Mouse (Mus musculus): ENCODE measurements around the gene Glt8d2. TPM values are rescaled to one million over a fixed set of nuclear protein-coding genes. Genes with fewer than 3 reads are reported as not detected.
"Not testable (repeated sequence)": the region's sequence is repeated elsewhere in the genome, so short reads cannot be mapped to it uniquely, and the experiment has no call there.

Gene Glt8d2
- polyA plus RNA-seq, 1 experiment from 2014 or later, result 2.4 TPM

DNA sequence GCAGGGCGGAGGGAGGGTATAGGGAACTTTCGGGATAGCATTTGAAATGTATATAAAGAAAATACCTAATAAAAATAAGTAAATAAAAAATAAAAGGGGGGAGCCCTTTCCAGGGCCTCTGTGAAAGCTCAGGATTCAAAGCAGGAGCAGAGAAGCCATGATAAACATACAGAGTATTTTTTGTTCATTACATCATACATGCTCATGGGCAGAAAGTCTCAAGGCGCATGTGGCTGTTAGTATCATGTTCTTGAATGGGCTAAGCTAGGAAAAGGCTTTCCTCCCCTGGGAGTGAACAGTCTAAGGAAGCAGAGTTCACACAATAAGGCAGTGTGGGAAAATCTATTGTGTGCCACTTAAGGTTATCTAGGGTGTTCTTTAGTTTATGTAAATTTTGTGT, 54.1 kb downstream of the Glt8d2 start:
- Histone ChIP-seq H3K27ac (no peak overlapping the region), H3K27me3 (no peaks in the 10 kb centered on the region), H3K9ac (no peak overlapping the region), H3K9me3 (replicated peaks) (no peaks in the 10 kb centered on the region), H3K36me3 (ENCODE audit: poor library complexity, severe bottlenecking) (peaks cover 74% of the 10 kb centered on the region), H3K4me1 (peaks cover 5% of the 10 kb centered on the region), H3K4me3 (no peak overlapping the region), H3K4me2 (no peak overlapping the region)
- no peak for ATAC-seq
- 99% methylated on average over 3 of the region's 3 CpGs for WGBS

DNA sequence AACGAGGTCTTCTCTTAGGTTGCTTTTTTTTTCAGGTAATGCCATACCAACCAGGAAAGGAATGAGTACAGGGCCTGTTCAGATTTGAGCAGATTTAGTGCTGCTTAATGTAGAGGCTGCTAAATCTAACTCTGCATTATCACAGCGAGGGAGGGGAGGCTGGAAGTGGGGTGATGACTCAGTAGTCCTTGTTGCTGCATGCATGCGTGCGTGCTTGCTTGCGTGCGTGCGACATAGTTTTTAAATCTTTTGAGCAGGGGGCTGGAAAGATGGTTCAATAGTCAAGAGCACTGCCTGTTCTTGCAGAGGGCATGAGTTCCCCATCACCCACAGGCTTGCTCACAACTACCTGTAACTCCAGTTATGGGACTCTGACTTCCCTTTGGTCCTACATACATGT, 56.1 kb downstream of the Glt8d2 start:
- 95% methylated on average over 7 of the region's 7 CpGs for WGBS
- Histone ChIP-seq H3K4me3 (no peak overlapping the region), H3K9me3 (replicated peaks) (no peaks in the 10 kb centered on the region), H3K4me1 (peaks cover 16% of the 10 kb centered on the region), H3K36me3 (ENCODE audit: poor library complexity, severe bottlenecking) (peaks cover 55% of the 10 kb centered on the region), H3K4me2 (no peak overlapping the region), H3K27ac (no peak overlapping the region), H3K9ac (no peak overlapping the region), H3K27me3 (no peaks in the 10 kb centered on the region)
- no peak for ATAC-seq

DNA sequence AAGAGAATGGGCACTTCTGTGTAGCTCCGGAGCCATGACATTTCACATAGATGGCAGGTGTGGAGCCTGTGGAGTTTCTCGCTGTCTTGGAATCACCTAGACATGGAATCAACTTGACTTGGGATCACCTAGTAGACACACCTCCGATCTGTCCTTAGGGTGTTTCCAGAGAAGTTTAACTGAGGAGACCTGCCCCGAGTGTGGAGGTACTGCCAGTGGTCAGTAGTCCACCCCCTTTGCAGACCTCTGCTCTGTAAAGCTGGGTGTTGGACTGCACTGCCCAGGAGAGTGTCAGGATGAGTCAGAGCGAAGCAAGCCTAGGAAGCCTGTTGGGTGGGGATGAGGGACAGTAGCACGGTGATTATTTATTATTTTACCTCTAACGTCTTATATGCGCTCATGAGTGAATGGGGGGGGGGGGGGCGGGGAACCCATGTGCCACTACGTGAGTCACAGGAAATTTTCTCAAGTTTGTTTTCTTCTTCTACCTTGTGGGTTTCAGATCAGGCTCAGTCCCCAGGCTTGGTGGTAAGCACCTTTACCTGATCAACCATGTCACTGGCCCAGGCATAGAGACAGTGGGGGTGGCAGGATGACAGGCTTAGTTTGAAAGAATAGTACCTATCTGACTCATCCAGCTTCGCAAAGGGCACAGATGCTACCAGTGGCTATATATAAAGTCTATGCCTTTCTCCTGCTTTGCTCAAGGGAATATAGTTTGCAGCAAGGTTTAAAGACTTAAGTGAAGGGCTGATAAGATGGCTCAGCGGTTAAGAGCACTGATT, 57.8 kb downstream of the Glt8d2 start:
- Histone ChIP-seq H3K4me3 (no peak overlapping the region), H3K36me3 (ENCODE audit: poor library complexity, severe bottlenecking) (peaks cover 42% of the 10 kb centered on the region), H3K9ac (no peak overlapping the region), H3K27ac (no peak overlapping the region), H3K27me3 (no peaks in the 10 kb centered on the region), H3K4me1 (peaks cover 23% of the 10 kb centered on the region), H3K4me2 (no peak overlapping the region), H3K9me3 (replicated peaks) (no peaks in the 10 kb centered on the region)
- ATAC-seq, result no peak
- over 99% methylated on average over 12 of the region's 12 CpGs for WGBS

DNA sequence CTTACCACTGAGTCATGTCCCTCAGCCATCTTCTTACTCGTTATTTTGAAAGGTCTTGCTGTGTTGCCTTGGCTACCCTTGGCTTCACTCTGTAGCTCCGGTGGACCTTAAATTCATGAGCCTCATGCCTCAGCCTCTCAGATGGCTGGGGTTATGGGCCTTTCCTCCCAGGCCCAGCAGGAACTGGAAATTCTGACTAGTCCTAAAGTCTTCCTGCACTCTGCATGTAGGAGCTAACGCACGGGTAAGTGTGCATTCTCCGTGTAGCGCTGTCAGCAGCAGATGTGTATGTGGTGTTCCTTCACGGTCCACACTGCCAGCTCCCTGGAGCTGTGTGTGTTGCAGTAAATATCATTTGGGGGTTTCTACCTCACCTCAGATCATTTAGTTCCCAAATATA, 59.3 kb downstream of the Glt8d2 start:
- Histone ChIP-seq H3K9me3 (replicated peaks) (no peaks in the 10 kb centered on the region), H3K4me1 (peaks cover 23% of the 10 kb centered on the region), H3K4me2 (peak overlapping the region; percentile 94), H3K27me3 (no peaks in the 10 kb centered on the region), H3K27ac (no peak overlapping the region), H3K36me3 (ENCODE audit: poor library complexity, severe bottlenecking) (peaks cover 30% of the 10 kb centered on the region), H3K4me3 (peak overlapping the region; percentile 86), H3K9ac (peak overlapping the region; percentile 86; the same call in 1 of the 2 replicates)
- 81% methylated on average over 7 of the region's 7 CpGs for WGBS
- ATAC-seq, result no peak

DNA sequence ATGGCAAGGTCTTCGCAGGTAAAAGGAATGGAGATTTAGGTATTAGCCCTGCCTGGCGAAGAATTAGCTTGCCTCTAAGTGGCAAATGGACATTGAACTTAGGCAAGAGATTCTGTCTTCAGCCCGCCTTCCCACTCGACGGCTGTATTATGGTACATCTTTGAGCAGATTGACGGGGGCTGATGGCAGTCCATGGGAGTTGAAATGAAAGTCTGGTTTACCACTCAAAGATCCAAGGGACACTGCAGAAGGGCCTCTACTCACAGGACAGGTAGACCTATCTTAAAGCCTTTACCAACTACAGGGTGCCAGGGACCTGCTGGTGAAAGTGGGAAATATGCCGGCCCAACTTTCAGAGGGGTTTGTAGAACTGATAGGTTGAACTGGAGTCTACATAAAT, 60.0 kb downstream of the Glt8d2 start:
- Histone ChIP-seq H3K9ac (peak overlapping the region; percentile 86), H3K27ac (peak overlapping the region; percentile 91; the same call in 1 of the 2 replicates), H3K4me1 (peaks cover 23% of the 10 kb centered on the region), H3K36me3 (ENCODE audit: poor library complexity, severe bottlenecking) (peaks cover 28% of the 10 kb centered on the region), H3K4me2 (peak overlapping the region; percentile 94), H3K4me3 (peak overlapping the region; percentile 86), H3K27me3 (no peaks in the 10 kb centered on the region), H3K9me3 (replicated peaks) (no peaks in the 10 kb centered on the region)
- no peak for ATAC-seq
- WGBS, result 18% methylated on average over 7 of the region's 7 CpGs

DNA sequence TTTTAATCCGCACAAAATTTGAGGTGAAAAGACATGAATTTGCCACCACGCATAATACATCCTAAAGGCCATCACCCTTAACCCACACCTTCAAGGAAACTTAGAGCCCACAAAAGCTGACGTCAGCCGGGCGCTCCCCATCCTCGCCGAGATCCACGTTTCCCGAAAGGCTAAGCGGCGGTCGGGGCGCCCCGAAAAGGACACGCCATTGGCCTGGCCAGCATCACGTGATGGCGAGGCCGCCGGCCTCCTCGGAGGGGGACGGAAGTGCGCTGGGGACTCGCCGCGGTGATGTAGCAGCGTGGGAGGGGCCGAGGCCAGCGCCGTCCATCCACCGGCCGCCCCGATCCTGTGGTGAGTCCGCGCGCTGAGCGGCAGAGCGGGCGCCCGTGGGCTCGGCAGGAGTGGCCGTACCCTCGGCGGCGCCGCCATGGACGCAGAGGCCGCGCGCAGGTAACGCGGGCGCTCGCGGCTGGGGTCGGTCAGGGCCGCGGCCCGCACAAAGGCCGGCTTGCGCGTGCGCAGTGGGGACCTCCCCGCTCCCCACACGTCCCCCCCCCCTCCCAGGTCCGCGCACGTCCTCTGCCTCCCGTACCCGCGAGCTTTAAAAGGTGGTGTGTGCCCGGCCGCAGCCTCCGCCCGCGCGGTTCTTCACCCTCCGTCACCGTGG, 60.7 kb downstream of the Glt8d2 start, which contains the start of gene Tdg:
Gene Tdg, plus strand, starts transcription at position 243 of the 670 bp plus-strand sequence.
- Histone ChIP-seq H3K36me3 (ENCODE audit: poor library complexity, severe bottlenecking) (peaks cover 25% of the 10 kb centered on the region), H3K4me2 (peak within 1 kb of the TSS; percentile 94), H3K4me1 (peaks cover 23% of the 10 kb centered on the region), H3K9ac (peak within 1 kb of the TSS; percentile 86), H3K27ac (peak within 1 kb of the TSS; percentile 91), H3K4me3 (peak within 1 kb of the TSS; percentile 86)
- not testable (repeated sequence) for H3K9me3 ChIP-seq (replicated peaks); H3K27me3 ChIP-seq
- 0% methylated on average over 38 of the region's 78 CpGs for WGBS
- peak; percentile 97 for ATAC-seq

DNA sequence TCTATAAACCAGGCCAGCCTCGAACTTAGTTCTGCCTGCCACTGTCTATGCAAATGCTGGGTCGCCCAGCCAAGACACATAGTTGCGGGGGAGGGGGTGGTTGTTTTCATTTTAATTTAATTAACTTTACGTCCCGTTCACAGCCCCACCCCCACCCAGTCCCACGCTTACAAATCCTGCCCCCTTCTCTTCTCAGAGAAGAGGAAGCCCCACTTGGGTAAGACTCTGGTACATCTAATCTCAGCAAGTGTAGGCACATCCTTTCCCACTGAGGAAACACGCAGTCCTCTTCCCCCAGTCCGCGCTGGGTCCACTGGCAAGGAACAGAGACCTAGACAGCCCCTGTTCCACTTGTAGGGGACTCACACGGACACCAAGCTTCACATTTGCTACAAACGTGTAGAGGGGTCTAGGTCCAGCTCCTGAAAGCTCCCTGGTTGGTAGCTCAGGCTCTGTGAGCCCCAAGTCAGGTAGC, 61.3 kb downstream of the Glt8d2 start:
- H3K27me3 ChIP-seq, result no peaks in the 10 kb centered on the region
- ATAC-seq, result peak; percentile 63
- H3K36me3 ChIP-seq (ENCODE audit: poor library complexity, severe bottlenecking), result peaks cover 21% of the 10 kb centered on the region
- peaks cover 23% of the 10 kb centered on the region for H3K4me1 ChIP-seq
- peak overlapping the region; percentile 86 for H3K4me3 ChIP-seq
- no peaks in the 10 kb centered on the region for H3K9me3 ChIP-seq (replicated peaks)
- peak overlapping the region; percentile 86 for H3K9ac ChIP-seq
- H3K4me2 ChIP-seq, result peak overlapping the region; percentile 86
- WGBS, result 7% methylated on average over 11 of the region's 11 CpGs
- peak overlapping the region; percentile 88 for H3K27ac ChIP-seq

DNA sequence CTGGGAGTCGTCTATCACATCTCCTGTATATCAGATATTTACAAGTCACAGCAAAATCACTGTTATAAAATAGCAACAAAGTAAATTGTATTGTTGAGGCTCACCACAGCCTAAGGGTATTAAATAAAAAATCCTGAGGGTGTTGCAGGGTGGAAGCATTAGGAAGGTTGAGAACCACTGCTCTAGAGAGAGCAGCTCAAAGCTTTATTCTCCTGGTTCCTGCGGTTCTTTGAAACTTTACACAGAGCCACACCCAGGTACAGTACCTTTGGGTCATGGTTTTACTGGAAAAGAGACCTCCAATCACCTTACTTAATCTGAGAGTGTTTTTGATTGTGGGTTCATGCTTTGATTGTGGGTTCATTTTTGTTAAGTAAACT, 66.9 kb downstream of the Glt8d2 start:
- Histone ChIP-seq H3K9ac (peak overlapping the region; percentile 87), H3K27ac (peak overlapping the region; percentile 78), H3K4me2 (peak overlapping the region; percentile 66), H3K4me3 (peak overlapping the region; percentile 77)
- H3K27me3 ChIP-seq; H3K36me3 ChIP-seq (ENCODE audit: poor library complexity, severe bottlenecking); H3K9me3 ChIP-seq (replicated peaks); H3K4me1 ChIP-seq: not testable (repeated sequence)
- 0 out of 2 replicates have a peak, but pooled peaks have one; percentile 28 for ATAC-seq
- 3% methylated on average over 2 of the region's 2 CpGs for WGBS

DNA sequence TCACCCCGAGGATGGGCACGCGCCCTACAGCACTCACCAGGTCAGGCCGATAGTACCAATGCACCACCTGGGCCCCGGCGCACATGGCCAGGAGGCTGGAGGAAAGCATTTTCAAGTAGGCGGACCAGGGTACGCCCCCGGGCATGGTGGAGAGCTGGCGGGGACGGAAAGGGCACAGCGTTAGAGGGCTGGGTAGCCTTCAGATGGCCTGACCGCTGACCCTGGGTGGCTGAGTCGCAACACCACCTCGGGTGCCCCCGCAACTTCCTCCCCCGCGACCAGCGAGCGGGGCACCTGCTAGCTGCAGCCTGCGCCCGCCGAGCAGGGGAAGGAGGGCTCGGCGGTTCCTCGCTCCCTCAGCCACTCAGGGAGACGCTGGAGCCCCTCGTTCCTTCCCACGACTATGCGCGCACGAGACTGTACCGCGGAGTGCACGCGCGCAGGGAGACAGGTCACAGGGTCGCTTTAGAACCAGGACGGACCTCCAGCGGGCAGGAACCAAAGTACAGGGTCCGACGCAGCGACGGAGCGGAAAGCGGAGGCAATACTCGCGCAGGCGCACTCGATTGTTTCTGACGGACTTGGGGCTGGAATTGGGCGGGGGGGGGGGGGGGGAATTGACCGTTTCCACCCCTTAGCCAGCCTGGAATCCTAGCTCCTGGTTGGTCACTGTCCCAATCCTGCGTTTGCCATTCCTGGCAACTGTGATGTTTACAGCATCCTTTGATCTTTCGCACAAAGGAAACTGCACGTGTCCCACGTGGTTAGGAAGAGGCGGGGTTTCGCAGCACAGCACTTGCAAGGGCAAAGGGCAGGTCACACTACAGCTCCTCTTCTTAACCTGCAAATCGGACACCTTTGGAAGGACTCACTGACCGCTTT, 67.5 kb downstream of the Glt8d2 start, which contains the start of gene 1190007I07Rik:
Gene 1190007I07Rik, minus strand, starts transcription at position 558 of the 882 bp plus-strand sequence.
- Histone ChIP-seq H3K4me2 (peak within 1 kb of the TSS; percentile 66), H3K9me3 (replicated peaks) (no peaks in the 10 kb centered on the region), H3K36me3 (ENCODE audit: poor library complexity, severe bottlenecking) (peaks cover 6% of the 10 kb centered on the region; the same call in 1 of the 2 replicates), H3K27me3 (no peaks in the 10 kb centered on the region), H3K9ac (peak within 1 kb of the TSS; percentile 87), H3K4me1 (peaks cover 6% of the 10 kb centered on the region), H3K27ac (peak within 1 kb of the TSS; percentile 78), H3K4me3 (peak within 1 kb of the TSS; percentile 77)
- under 1% methylated on average over 46 of the region's 61 CpGs for WGBS
- ATAC-seq, result peak; percentile 90

DNA sequence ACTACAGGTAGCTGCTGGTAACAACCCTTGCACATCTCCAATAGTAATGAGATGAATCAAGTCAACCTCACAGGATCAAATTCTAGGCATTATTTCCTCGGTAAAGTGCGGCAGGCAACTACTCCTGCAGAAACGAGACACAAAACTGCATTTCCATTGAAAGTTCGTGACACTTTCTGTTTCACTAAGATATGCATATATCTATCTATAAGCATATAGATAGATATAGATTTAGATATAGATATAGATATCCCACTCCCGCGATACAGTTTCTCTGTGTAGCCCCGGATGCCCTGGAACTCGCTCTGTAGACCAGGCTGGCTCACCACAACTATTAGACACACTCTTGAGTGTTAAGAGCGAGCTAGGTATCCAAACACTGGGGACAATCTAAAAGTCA, 68.2 kb downstream of the Glt8d2 start:
- ATAC-seq, result no peak
- peak overlapping the region; percentile 77 for H3K4me3 ChIP-seq
- no peaks in the 10 kb centered on the region for H3K27me3 ChIP-seq
- peak overlapping the region; percentile 87 for H3K9ac ChIP-seq
- H3K9me3 ChIP-seq (replicated peaks), result no peaks in the 10 kb centered on the region
- H3K4me2 ChIP-seq, result peak overlapping the region; percentile 66
- 33% methylated on average over 9 of the region's 9 CpGs for WGBS
- peaks cover 6% of the 10 kb centered on the region for H3K4me1 ChIP-seq
- no peak overlapping the region for H3K27ac ChIP-seq
- H3K36me3 ChIP-seq (ENCODE audit: poor library complexity, severe bottlenecking), result peaks cover 8% of the 10 kb centered on the region; the same call in 1 of the 2 replicates

All from forebrain, embryonic 13.5 days (tissue).